Mouse (Mus musculus) forebrain, embryonic 13.5 days (tissue): Measurements from ENCODE around the gene Prr3. TPM values are rescaled to one million over a fixed set of nuclear protein-coding genes. Genes with fewer than 3 reads are reported as not detected.
"Not testable (repeated sequence)": the region's sequence is repeated elsewhere in the genome, so short reads cannot be mapped to it uniquely, and the experiment has no call there.

Experiments
- ATAC-seq: fragments of 200-750 bp; cut with Nextera tagmentation; 2 replicates; pipeline ENCODE4 v1.8.0; 2017
- H3K27ac ChIP-seq: fragments of 300-500 bp; sonication (generic); 2 replicates; pipeline ENCODE4 v1.5.1; 2015; ENCODE audit warnings: inconsistent platforms, mild to moderate bottlenecking, moderate library complexity
- H3K27me3 ChIP-seq: fragments of 300-500 bp; sonication (generic); 2 replicates; pipeline ENCODE4 v1.6.1; 2015; ENCODE audit warnings: mild to moderate bottlenecking, inconsistent platforms
- H3K36me3 ChIP-seq: fragments of 300-500 bp; sonication (generic); 2 replicates; pipeline ENCODE4 v1.6.1; 2015; ENCODE audit warnings: mild to moderate bottlenecking, inconsistent platforms; ENCODE audit not compliant: poor library complexity, severe bottlenecking
- H3K4me1 ChIP-seq: fragments of 300-500 bp; sonication (generic); 2 replicates; pipeline ENCODE4 v1.6.1; 2015; ENCODE audit warnings: inconsistent platforms
- H3K4me2 ChIP-seq: fragments of 300-500 bp; sonication (generic); 2 replicates; pipeline ENCODE4 v1.6.1; 2015; ENCODE audit warnings: inconsistent platforms, mild to moderate bottlenecking, moderate library complexity
- H3K4me3 ChIP-seq: fragments of 300-500 bp; sonication (generic); 2 replicates; pipeline ENCODE4 v1.5.1; 2015; ENCODE audit warnings: mild to moderate bottlenecking, inconsistent platforms
- H3K9ac ChIP-seq: fragments of 300-500 bp; sonication (generic); 2 replicates; pipeline ENCODE4 v1.6.1; 2015; ENCODE audit warnings: mild to moderate bottlenecking, inconsistent platforms
- H3K9me3 ChIP-seq: fragments of 300-500 bp; sonication (generic); replicated peaks from 2 replicates; pipeline ENCODE4 v1.6.1; 2016; ENCODE audit warnings: inconsistent platforms
- WGBS: fragments of 180-500 bp; shearing (Covaris S2); methylation state at CpG from one replicate; pipeline ENCODE4 v1.1.7; 2015; 5-methylcytosine and 5-hydroxymethylcytosine counted together
- polyA plus RNA-seq: library from polyadenylated mRNA; unstranded; fragments of >200 nt; fragmentation: Nextera tagmentation; extraction: Ambion mirVana; gene quantifications from 2 replicates; pipeline ENCODE4 v1.2.1, GENCODE M21; 2015

Prr3 gene
- polyA plus RNA-seq, 1 experiment from 2014 or later = 62.7 TPM

DNA sequence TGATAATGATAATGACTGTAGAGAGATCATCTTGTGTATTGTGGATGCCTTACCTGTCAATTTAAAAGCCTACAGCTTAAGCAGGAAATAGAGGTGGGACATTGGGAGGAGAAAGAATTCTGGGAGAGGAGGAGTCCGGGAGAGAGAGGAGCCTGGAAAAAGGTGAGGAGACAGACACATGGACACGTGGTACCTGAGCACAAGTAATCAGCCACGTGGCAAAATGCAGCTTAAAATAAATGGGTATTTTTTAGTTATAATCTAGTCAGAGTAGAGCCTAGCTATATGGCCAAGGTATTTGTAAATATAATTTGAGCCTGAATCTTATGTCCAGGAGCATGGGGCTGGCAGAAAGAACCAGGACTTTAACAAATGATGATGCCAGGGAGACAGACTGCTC lies 39.5 kb upstream of the Prr3 start:
- Histone ChIP-seq H3K4me1 (peaks cover 5% of the 10 kb centered on the region; the same call in 1 of the 2 replicates), H3K9me3 (no peaks in the 10 kb centered on the region), H3K27ac (no peak overlapping the region), H3K9ac (no peak overlapping the region), H3K27me3 (no peaks in the 10 kb centered on the region), H3K4me3 (no peak overlapping the region), H3K36me3 (peaks cover 14% of the 10 kb centered on the region), H3K4me2 (no peak overlapping the region)
- no peak for ATAC-seq
- WGBS = 68% methylated on average over 3 of the region's 3 CpGs

- no peak for ATAC-seq
- peaks cover 19% of the 10 kb centered on the region for H3K36me3 ChIP-seq
- no peak overlapping the region for H3K4me3 ChIP-seq
- peaks cover 5% of the 10 kb centered on the region; the same call in 1 of the 2 replicates for H3K4me1 ChIP-seq
- WGBS = 81% methylated on average over 2 of the region's 2 CpGs
- H3K9ac ChIP-seq = no peak overlapping the region
- H3K27ac ChIP-seq = no peak overlapping the region
- H3K27me3 ChIP-seq = no peaks in the 10 kb centered on the region
- H3K9me3 ChIP-seq = no peaks in the 10 kb centered on the region
- H3K4me2 ChIP-seq = no peak overlapping the region
Measured at GRCm38 (mm10) chr17:36018979-36019378, 38.9 kb upstream of the Prr3 start.

GRCm38 (mm10) chr17:36017046-36017445 lies 37.0 kb upstream of the Prr3 start:
- ATAC-seq = no peak
- no peak overlapping the region for H3K4me3 ChIP-seq
- peaks cover 19% of the 10 kb centered on the region for H3K36me3 ChIP-seq
- H3K27ac ChIP-seq = no peak overlapping the region
- H3K4me2 ChIP-seq = no peak overlapping the region
- H3K9ac ChIP-seq = no peak overlapping the region
- H3K4me1 ChIP-seq = peaks cover 5% of the 10 kb centered on the region; the same call in 1 of the 2 replicates
- no peaks in the 10 kb centered on the region for H3K9me3 ChIP-seq
- WGBS = 92% methylated on average over 5 of the region's 5 CpGs
- H3K27me3 ChIP-seq = no peaks in the 10 kb centered on the region

GRCm38 (mm10) chr17:36014977-36015376 lies 34.9 kb upstream of the Prr3 start:
- H3K27ac ChIP-seq = no peak overlapping the region
- no peaks in the 10 kb centered on the region for H3K4me1 ChIP-seq
- H3K36me3 ChIP-seq = peaks cover 19% of the 10 kb centered on the region
- no peak overlapping the region for H3K4me2 ChIP-seq
- ATAC-seq = no peak
- H3K4me3 ChIP-seq = no peak overlapping the region
- WGBS = 93% methylated on average over 5 of the region's 5 CpGs
- no peaks in the 10 kb centered on the region for H3K27me3 ChIP-seq
- no peak overlapping the region for H3K9ac ChIP-seq
- no peaks in the 10 kb centered on the region for H3K9me3 ChIP-seq

DNA sequence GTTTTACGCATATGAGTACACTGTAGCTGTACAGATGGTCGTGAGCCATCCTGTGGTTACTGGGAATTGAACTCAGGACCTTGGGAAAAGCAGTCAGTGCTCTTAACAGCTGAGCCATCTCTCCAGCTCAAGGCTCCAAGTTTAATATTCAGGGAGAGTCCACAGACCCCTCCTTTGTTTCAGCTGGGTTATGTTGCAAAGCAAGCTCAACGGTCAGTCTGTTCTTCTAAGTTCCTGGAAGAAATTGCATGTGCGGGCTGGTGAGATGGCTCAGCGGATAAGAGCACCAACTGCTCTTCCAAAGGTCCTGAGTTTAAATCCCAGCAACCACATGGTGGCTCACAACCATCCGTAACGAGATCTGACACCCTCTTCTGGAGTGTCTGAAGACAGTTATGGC lies 24.4 kb upstream of the Prr3 start:
- H3K27ac ChIP-seq, H3K9ac ChIP-seq, H3K27me3 ChIP-seq, H3K4me2 ChIP-seq, H3K4me3 ChIP-seq, H3K9me3 ChIP-seq, ATAC-seq, H3K36me3 ChIP-seq, H3K4me1 ChIP-seq: not testable (repeated sequence)
- WGBS = 89% methylated on average over 7 of the region's 7 CpGs

DNA sequence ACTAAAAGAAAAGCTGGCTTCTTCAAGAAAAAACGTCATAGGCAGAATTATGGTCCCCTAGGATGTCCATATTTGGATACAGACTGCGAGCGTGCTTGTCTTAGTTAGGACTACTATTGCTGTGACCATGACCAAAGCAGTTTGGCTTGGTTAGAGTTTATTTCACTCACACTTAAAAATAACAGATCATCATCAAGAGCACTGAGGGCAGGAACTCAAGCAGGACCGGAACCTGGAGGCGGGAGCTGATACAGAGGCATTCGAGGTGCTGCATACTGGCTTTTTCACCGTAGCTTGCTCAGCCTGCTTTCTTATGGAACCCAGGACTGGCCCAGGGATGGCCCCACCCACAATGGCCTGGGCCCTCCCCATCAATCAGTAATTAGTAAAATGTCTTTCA lies 23.3 kb upstream of the Prr3 start:
- H3K27ac ChIP-seq = no peak overlapping the region
- no peaks in the 10 kb centered on the region for H3K9me3 ChIP-seq
- H3K27me3 ChIP-seq = no peaks in the 10 kb centered on the region
- H3K4me2 ChIP-seq = no peak overlapping the region
- 96% methylated on average over 7 of the region's 7 CpGs for WGBS
- peaks cover 6% of the 10 kb centered on the region; the same call in 1 of the 2 replicates for H3K36me3 ChIP-seq
- no peak overlapping the region for H3K9ac ChIP-seq
- no peak for ATAC-seq
- no peaks in the 10 kb centered on the region for H3K4me1 ChIP-seq
- no peak overlapping the region for H3K4me3 ChIP-seq

DNA sequence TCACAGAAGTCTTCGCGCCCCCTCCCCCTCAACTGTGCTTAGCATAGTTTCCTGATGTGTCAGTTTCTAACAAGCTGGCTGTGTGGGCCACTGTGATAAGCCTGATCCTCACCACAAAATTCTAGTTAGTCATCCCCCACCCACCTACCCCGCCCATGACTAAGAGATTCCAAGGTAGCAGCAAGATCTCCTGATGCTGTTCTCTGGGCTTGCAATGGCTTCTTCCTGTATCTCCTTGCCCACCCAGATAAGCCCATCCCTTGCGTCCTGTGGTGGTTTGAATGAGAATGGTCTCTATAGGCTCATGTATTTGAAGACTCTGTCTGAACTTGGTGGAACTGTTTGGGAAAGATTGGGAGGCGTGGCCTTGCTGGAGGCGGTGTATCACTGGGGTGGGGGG lies 21.9 kb upstream of the Prr3 start:
- Histone ChIP-seq H3K4me2 (no peak overlapping the region), H3K27ac (no peak overlapping the region), H3K27me3 (no peaks in the 10 kb centered on the region), H3K9me3 (no peaks in the 10 kb centered on the region), H3K4me3 (no peak overlapping the region), H3K4me1 (peaks cover 8% of the 10 kb centered on the region; the same call in 1 of the 2 replicates), H3K9ac (no peak overlapping the region), H3K36me3 (peaks cover 6% of the 10 kb centered on the region; the same call in 1 of the 2 replicates)
- ATAC-seq = no peak
- WGBS = 96% methylated on average over 6 of the region's 6 CpGs

DNA sequence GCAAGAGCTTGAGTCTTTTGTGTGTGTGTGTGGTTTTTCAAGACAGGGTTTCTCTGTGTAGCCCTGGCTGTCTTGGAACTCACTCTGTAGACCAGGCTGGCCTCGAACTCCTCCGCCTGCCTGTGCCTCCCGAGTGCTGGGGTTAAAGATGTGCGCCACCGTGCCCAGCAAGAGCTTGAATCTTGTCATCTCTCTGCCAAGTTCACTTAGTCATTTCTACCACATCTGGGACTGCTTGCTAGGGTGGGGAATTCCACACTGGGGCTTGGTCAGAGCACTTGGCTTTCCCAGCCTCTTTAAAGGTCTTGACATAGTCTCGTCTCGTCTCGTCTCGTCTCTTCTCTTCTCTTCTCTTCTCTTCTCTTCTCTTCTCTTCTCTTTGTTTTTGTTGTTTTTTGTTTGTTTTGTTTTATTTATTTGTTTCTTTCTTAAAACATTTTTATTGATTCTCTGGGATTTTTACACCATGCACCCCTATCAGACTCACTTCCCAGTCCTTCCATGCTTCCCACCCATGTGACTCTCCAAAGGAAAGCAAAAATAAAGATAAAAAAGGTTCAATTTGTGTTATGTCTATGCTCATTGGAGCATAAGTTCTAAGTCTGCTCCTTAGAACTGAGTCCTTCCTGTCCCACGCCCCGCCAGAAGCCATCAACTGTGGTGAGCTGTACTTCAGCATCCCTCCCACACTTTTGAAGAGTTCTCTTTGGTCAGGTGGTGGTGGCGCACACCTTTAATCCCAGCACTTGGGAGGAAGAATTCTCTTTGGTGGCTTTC lies 21.3 kb upstream of the Prr3 start:
- Histone ChIP-seq H3K27ac (no peak overlapping the region), H3K4me3 (no peak overlapping the region), H3K36me3 (peaks cover 5% of the 10 kb centered on the region; the same call in 1 of the 2 replicates), H3K9ac (no peak overlapping the region), H3K9me3 (no peaks in the 10 kb centered on the region), H3K4me1 (peaks cover 10% of the 10 kb centered on the region; the same call in 1 of the 2 replicates), H3K4me2 (no peak overlapping the region), H3K27me3 (no peaks in the 10 kb centered on the region)
- ATAC-seq = no peak
- WGBS = 97% methylated on average over 12 of the region's 12 CpGs

- WGBS = 90% methylated on average over 4 of the region's 4 CpGs
- H3K9me3 ChIP-seq = no peaks in the 10 kb centered on the region
- peaks cover 19% of the 10 kb centered on the region for H3K4me1 ChIP-seq
- no peak overlapping the region for H3K4me3 ChIP-seq
- no peak overlapping the region for H3K27ac ChIP-seq
- H3K36me3 ChIP-seq = no peaks in the 10 kb centered on the region
- no peaks in the 10 kb centered on the region for H3K27me3 ChIP-seq
- ATAC-seq = no peak
- no peak overlapping the region for H3K9ac ChIP-seq
- H3K4me2 ChIP-seq = no peak overlapping the region
Measured at GRCm38 (mm10) chr17:36000349-36000748, 20.3 kb upstream of the Prr3 start.

DNA sequence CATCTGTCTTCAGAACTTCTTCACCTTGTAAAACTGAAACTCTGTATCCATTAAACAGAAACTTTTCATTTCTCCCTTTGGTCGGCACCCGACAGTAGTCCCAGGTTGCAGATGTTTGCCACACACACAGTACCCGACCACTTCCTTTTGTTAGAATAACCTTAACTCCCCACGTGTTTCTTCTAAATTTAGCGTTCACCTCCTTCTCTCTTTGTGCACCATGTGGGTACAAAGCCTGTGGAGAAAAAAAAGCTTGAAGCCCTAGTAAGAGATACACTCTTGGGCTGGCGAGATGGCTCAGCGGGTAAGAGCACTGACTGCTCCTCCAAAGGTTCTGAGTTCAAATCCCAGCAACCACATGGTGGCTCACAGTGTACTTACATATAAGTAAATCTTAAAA lies 19.3 kb upstream of the Prr3 start:
- Histone ChIP-seq H3K4me3 (no peak overlapping the region), H3K4me1 (peaks cover 20% of the 10 kb centered on the region), H3K9ac (no peak overlapping the region), H3K4me2 (no peak overlapping the region), H3K36me3 (no peaks in the 10 kb centered on the region), H3K27me3 (no peaks in the 10 kb centered on the region), H3K27ac (no peak overlapping the region), H3K9me3 (no peaks in the 10 kb centered on the region)
- WGBS = 91% methylated on average over 7 of the region's 7 CpGs
- ATAC-seq = no peak

- Histone ChIP-seq H3K27me3 (no peaks in the 10 kb centered on the region), H3K9me3 (no peaks in the 10 kb centered on the region), H3K4me2 (no peak overlapping the region), H3K27ac (no peak overlapping the region), H3K9ac (no peak overlapping the region), H3K4me1 (peaks cover 20% of the 10 kb centered on the region), H3K36me3 (no peaks in the 10 kb centered on the region), H3K4me3 (no peak overlapping the region)
- WGBS = 80% methylated on average over 6 of the region's 6 CpGs
- no peak for ATAC-seq
Measured at GRCm38 (mm10) chr17:35998545-35999305, 18.7 kb upstream of the Prr3 start.

- Histone ChIP-seq H3K9me3 (no peaks in the 10 kb centered on the region), H3K4me3 (no peak overlapping the region), H3K36me3 (no peaks in the 10 kb centered on the region), H3K4me1 (peaks cover 20% of the 10 kb centered on the region), H3K27me3 (no peaks in the 10 kb centered on the region), H3K27ac (no peak overlapping the region), H3K4me2 (no peak overlapping the region), H3K9ac (no peak overlapping the region)
- no peak for ATAC-seq
- WGBS = 52% methylated on average over 12 of the region's 12 CpGs
Measured at GRCm38 (mm10) chr17:35997713-35998510, 17.9 kb upstream of the Prr3 start.
